Mouse (Mus musculus) monocyte, adult 5-6 weeks (primary cell): ENCODE measurements around the gene Ccn1. TPM values are rescaled to one million over a fixed set of nuclear protein-coding genes. Genes with fewer than 3 reads are reported as not detected.

ENCODE experiments used
- ATAC-seq: fragments of 153-309, 156-312 bp; replicated peaks from 2 replicates; pipeline ENCODE4 v1.8.0; 2017; ENCODE audit warnings: mild to moderate bottlenecking; ENCODE audit not compliant: low TSS enrichment, insufficient number of reproducible peaks, severe bottlenecking, poor library complexity, low FRiP score
- total RNA-seq: library from RNA; stranded (forward); fragments of 200-1000, 200-491, 200-594 nt; gene quantifications from 3 replicates; pipeline ENCODE4 v1.2.3, GENCODE M21; 2017

Gene Ccn1
- total RNA-seq = not detected in 3 replicates

GRCm38 (mm10) chr3:145649852-145650202 lies at the start of gene Ccn1:
Ccn1 (minus strand) TSS chr3:145649981.
- ATAC-seq = no peak

GRCm38 (mm10) chr3:145693361-145693760 lies 43.6 kb upstream of the Ccn1 start:
- ATAC-seq = no peak

- no peak for ATAC-seq
Measured at GRCm38 (mm10) chr3:145692037-145692436, 42.3 kb upstream of the Ccn1 start.

- ATAC-seq = no peak
Measured at GRCm38 (mm10) chr3:145691415-145691814, 41.6 kb upstream of the Ccn1 start.

GRCm38 (mm10) chr3:145689271-145689670 lies 39.5 kb upstream of the Ccn1 start:
- no peak for ATAC-seq

- ATAC-seq = no peak
Measured at GRCm38 (mm10) chr3:145687836-145688235, 38.1 kb upstream of the Ccn1 start.

GRCm38 (mm10) chr3:145684604-145685441 lies 35.0 kb upstream of the Ccn1 start:
- ATAC-seq = no peak

GRCm38 (mm10) chr3:145684201-145684600 lies 34.4 kb upstream of the Ccn1 start:
- ATAC-seq = no peak

- ATAC-seq = no peak
Measured at GRCm38 (mm10) chr3:145681348-145681935, 31.7 kb upstream of the Ccn1 start.

- ATAC-seq = no peak
Measured at GRCm38 (mm10) chr3:145680686-145681085, 30.9 kb upstream of the Ccn1 start.

- no peak for ATAC-seq
Measured at GRCm38 (mm10) chr3:145676212-145676611, 26.4 kb upstream of the Ccn1 start.

GRCm38 (mm10) chr3:145674815-145675214 lies 25.0 kb upstream of the Ccn1 start:
- no peak for ATAC-seq

GRCm38 (mm10) chr3:145666383-145666782 lies 16.6 kb upstream of the Ccn1 start:
- ATAC-seq = no peak

GRCm38 (mm10) chr3:145656993-145657713 lies 7.4 kb upstream of the Ccn1 start:
- ATAC-seq = no peak

GRCm38 (mm10) chr3:145654944-145655343 lies 5.2 kb upstream of the Ccn1 start:
- no peak for ATAC-seq

- no peak for ATAC-seq
Measured at GRCm38 (mm10) chr3:145654028-145654427, 4.2 kb upstream of the Ccn1 start.

- ATAC-seq = no peak
Measured at GRCm38 (mm10) chr3:145653191-145653940, 3.6 kb upstream of the Ccn1 start.

- ATAC-seq = no peak
Measured at GRCm38 (mm10) chr3:145652322-145653131, 2.7 kb upstream of the Ccn1 start.
